Mouse (Mus musculus): ENCODE data around the gene Kcnq4.

Kcnq4 gene

DNA sequence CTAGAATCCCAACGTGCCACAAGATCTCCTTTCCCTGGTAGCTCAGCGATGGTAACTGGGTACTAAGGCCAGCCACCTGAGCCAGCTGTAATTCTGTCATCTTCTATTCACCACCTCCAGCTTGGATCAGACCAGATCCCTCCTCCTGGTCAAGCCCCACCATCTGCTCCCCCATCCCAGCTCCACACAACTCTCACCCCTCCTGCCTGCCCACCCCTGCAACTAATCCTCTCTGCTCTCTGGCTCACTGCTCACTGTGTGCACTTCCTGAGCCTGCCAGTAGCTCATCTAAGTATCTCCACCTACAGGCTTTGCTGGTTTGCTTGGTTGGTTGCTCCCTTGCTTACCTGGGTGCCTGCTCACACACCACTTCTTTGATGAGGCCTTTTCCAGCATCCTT, 26.8 kb downstream of the Kcnq4 start:
- DNase-seq: no peak

DNA sequence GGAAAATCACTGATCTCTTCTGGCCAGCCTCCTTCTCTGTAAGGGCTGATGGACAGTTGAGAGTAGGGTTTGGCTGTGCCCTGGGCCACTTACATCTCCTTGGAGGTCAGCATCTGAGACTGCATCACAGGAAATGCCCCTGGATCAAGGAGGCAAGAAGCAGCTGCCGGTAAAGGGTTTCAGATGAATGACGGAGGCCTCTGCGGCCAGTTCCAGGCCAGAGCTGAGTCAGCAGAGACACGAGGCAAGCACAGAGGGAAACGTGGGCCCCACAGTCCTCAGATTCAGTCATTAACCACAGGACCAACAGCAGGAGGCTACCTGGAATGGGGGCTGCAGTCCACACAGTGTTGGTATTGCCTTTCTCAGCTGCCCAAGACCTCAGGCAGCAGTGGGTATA, 29.3 kb downstream of the Kcnq4 start:
- no peak for DNase-seq

DNA sequence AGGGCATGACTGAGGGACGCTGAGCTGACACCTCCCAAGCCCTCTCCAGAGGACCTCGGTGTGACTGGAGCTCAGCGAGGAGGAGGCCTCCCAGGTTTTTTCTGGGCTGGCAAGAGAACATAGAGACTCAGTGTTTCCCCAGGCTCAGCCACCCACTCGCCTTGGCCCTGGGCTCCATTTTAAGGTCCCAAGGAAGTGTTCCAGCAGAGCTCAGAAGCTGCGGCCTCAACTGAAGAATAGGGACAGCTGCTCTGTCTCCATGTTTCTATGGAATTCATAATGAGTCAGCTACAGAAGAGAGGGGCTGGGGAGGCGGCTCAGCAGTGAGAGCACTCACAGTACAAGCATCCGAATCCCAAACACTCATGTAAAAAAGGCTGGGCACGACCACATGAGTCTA, 30.8 kb downstream of the Kcnq4 start:
- DNase-seq: no peak

DNA sequence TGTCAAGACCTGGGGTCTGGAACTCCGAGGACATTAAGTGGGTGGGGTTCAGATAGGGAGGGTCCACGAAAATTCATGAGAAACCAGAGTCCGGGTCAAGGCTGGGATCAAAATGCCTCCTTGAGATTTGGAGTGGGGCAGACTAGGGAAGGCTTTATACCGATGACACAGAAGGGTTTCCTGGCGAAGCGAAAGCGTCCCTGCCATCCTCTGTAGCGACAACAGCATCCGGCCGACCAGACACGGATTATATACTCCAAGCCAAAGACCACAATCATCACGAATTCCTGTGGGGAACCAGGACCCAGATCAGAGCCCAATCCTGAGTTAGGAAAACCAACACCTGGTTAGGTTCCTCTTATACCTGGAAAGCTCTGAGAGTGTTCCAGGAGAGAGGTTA, 31.6 kb downstream of the Kcnq4 start:
- DNase-seq: no peak

DNA sequence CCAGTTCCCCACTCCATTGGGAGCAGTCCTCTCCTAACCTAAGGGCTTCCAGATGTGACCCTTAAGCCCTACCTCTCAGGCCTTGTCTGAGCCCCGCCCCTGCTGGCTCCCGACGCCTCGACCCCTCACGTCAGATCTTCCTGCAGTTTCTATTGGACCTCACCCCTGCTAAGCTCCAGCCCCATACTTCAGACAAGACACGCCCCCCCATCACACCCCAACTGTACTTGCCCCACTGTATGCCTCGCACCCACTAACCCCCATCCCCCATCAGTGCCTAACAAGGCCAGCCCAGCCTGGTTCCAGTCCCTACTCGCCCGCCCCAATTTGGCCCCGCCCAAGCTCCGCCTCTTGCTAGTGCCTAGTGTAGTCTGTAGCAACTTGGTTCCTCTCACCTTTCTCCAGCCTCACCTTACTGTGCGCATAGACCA, 32.3 kb downstream of the Kcnq4 start:
- no peak for DNase-seq

DNA sequence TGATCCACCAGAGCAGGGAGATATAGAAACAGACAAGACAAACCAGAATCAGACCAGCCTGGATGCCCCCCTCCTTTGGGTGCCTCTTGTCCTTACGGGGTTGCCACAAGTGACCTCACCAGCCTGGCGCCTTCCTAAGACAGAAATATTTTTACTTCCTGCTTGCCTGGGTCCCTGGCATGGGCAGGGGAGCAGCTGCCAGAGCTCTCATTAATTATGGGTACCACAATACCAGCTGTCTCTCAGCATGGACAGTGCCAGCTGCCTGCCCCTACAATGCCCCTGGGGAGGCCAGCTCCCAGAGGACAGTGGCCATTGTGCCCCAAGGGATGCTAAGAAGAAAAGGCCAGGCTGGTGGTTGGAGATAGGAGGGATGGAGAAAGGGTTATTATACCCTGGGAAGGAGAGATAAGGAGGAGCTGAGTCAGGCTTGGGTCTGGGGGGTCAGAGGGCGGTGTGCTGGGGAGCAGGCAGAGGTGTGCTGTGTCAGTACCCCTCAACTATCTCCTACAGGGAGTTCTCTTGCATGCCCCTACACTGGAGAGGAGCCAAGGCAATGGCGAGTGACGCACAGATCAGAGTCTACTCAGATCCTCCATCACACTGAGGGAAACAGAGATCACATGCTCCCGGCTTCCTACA, 34.4 kb downstream of the Kcnq4 start:
- no peak for DNase-seq

DNA sequence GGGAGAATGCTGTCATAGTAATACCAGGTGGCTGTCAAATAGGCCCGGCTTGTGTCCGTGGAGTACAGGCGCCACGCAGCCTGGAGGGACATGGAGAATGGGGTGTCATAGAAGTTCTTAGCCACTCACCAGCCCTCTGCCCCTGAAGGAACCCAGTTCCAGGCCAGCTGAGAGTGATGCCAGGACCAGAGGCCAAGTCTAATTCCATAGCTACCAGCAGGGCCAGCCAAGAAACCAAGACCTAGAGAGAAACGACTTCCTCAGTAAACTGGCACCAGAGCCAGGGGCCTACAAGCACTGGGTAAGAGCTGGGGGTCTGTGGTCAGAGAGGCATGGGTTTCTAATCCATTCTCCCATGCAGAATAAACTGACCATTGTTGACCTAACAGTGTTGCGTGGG, 35.4 kb downstream of the Kcnq4 start:
- no peak for DNase-seq

DNA sequence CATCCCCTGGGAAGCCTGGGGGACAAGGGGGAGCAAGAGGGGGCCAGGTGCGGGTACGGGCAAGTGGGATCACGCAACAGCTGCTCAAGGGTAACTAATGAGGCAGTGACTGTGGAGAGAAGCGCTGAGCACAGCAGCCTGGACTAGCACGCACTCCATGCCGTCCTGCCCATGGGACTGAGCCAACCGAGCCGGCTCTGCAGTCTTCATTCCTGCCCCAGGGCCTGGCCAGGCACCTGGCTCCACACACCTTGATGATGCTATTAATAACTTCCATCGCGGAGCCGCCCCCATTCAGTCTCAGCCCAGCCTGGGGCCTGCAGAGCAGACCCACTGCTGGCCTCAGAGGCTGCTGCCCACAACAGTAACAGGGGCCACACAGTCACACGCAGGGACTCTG, 36.2 kb downstream of the Kcnq4 start:
- no peak for DNase-seq

DNA sequence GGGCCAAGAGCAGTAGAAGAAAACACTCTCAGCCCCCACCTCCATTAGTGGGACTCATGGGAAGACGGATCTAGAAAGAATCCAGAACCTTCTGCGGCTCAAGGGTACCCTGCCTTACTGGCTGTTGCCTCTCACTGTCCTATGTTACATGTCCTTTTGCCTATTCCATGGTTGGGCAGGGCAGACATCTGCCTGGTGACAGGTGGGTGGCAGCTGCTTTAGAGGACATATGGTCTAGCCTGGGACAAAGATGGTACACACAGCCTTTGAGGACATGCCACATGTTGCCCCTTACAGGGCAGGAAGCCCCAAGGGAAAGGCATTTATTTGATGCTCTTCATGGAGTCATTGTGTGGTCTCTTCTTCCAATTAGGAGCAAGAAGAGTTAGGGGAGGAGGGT, 45.9 kb downstream of the Kcnq4 start:
- no peak for DNase-seq

DNA sequence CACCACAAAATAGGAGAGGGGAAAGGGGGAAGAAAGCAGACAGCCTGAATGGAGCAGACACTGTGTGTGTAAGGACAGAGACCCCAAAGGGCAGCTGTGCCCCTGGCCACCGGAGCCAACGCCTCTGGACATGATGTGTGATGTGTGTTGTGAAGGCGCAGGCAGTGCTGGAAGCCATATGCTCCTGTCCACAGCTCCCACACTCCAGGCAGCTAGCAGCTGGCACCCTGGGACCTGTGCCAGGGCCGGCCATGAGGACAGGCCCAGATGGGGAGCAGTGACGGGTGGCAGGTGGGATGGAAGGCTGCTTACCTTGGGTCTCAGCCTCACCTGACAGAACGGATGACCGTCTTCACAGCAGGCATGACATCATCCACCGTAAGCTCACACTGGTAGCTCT, 46.4 kb downstream of the Kcnq4 start:
- peak; percentile 48 for DNase-seq

DNA sequence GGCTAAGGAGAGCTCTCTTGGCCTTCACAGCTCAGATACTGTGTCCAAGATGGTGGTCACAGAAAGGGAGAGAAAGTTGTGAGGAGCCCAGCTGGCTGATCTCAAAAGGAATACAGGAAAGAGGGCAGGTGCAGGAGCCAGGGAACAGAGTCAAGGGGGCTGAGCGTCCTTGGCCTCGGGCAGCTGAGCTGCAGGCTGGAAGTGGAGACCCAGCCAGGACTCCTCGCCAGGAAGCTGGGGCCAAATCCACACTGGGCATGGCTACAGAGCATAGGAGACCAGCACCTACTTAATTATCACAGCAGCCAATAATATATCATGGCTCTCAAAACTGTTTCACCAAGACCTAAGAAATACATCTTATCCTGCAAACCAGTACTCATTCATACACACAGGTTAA, 47.2 kb downstream of the Kcnq4 start:
- DNase-seq: no peak

DNA sequence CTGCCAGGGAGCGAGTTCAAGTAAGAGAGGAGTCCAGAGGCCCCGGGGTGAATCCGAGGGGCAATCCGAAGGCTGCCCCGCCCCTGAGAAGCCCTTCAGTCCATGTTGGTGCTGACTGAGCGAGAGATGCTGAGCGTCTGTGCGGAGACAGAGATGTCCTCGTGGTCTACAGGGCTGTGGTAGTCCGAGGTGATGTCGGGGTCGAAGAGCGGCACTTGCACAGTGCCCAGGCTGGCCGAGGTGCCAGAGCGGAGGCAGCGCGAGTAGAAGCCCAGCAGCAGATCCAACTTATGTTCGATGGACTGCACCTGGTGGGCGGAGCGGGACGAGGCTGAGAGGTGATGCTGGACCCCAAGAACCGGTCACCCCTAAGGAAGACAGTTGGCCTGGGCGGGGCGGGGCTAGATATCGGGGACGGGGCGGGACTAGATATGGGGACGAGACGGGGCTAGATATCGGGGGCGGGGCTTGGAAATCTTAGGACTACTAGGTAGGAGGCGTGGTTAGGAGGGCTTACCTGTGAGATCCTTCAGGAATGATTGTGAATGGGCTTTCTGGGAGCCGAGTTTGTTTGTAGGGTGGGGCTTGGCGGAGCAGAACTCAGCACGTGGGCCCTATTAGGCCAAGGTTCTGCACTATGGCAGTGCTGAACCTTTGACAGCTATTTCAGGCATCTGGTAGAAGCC, 50.5 kb downstream of the Kcnq4 start:
- DNase-seq: no peak

DNA sequence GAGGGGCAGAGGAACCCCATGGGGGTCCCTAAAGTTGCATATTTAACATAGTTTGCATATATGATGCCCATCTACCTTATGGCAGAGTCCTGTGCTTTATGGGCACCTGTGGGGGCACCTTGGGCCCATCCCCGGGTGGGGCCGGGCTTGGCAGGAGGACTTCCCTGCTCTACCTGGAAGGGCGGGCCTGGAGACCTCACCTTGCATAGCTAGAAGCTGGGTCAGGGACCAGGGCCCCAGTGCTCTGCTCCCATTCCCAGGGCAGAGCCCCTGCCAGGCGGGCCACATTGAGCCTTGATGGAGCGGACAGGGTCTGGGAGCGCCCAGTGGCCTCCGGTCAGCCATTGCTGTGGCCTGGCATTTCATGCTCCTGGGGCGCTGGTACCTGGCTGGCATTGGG, 51.1 kb downstream of the Kcnq4 start:
- DNase-seq: no peak

DNA sequence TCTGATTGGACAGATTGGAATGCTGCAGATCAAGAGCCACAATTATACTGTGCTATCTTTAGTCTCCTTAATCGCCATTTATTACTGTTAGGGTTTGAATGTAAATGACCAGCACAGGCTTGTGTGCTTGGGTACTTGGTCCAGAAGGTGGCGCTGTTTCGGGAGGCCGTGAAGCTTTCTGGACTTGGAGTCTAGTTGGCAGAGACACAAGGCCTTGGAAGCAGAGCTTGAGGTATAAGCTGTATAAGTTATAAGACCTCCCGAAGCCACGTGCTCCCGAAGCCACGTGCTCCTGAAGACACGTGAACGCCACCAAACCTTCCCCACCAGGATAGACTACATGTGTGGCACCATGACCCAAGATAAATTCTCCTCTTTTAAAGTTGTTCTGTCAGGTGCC, 55.7 kb downstream of the Kcnq4 start:
- DNase-seq: peak; percentile 68

DNA sequence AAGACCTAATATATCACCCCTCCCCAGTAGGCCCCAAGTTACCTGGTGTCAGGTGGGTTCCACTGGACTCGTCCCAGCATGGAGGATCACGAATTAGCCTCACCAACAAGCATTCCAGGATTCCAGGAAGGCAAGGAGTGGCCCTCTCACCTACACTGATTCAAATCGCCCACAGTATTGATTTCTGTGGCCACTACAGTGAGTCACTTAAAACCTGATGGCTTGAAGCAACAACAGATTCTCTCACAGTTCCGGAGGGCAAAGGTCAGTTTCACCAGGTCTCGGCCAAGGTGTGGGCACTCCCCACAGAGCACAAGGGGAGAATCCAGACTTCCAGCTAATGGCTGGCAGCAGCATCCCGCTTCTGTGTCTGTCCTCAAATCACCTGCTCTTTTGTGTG, 59.1 kb downstream of the Kcnq4 start:
- no peak for DNase-seq

DNA sequence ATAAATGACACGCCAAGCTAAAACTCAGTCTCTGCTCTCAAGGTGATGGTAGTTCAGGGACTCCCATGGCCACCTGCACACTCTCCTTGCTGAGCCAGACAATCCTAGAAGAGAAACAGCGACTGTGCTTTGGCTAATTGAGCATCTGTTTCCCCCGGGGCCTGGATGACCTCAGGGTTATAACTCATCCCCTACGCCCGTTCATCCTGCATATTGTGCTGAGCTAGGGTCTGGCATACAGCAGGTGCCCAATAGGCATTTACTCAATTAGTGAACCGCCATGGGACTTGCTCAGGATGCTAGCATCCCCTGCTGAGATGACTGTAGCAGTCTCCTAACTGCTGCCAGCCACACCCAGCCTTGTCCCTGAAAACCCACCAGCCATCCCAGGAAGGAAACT, 61.1 kb downstream of the Kcnq4 start:
- no peak for DNase-seq

DNA sequence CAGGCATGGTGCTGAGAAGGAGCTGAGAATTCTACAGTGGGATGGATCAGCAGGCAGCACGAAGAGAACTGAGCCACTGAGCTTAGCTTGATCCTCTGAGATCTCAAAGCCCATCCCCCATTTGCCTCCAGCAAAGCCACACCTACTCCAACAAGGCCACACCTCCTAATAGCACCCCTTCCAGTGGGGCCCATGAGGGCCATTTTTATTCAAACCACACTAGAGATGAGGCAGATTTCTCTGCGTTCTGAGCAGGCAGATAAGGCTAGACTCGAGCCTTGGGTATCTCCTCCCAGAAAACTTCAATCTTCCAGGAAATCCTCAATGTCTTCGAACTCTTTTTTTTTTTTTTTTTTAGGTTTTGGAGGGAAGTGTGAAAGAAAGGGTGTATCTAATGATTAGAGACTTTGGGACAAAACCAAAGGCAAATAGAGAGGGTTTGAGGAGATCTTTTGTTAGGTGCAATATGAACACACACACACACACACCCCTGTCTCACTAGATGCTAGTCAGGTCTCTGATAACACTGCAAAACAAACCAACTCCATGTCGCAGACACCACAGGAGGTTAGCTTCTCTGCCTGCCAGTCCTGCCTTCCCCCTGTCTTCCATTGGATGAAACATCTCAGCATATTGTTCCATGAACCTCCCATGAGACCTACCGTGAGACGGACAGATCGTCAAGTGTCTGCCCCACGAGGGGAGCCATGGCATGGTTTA, 65.0 kb downstream of the Kcnq4 start:
- DNase-seq: no peak

DNA sequence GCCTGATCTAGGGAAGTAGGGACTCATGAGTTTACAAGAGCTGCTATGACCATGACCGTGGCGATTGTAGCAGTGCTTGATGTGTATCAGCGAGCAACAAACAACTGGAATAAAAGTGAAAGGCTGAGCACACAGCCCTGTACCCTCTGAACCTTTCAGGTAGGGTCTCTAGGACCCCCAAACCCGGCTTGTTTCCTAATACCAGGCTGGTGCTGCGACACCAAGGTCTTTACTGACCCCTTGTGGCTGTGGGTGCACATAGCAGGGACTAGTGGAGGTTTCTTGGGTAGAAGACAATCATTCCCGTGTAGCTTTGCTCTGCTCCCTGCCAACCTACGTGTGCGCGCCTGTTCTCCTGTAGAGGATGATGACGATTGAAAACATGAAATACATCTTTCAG, 66.2 kb downstream of the Kcnq4 start:
- DNase-seq: peak; percentile 85

DNA sequence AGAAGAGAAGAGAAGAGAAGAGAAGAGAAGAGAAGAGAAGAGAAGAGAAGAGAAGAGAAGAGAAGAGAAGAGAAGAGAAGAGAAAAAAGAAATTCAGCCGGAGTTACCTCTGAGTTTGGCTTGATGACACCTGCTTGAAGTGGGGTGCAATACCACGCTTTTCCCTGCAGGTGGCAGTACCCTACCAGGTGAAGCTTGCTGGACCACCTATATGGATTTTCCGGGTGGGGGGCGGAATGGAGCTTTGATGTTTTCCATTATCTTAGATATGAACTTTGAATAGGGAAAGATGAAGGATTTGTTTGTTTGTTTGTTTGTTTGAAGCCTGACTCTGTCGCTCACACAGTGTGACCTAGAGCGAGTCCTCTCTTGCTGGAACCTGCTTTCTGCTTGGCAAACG, 67.5 kb downstream of the Kcnq4 start:
- DNase-seq: peak; percentile 74

DNA sequence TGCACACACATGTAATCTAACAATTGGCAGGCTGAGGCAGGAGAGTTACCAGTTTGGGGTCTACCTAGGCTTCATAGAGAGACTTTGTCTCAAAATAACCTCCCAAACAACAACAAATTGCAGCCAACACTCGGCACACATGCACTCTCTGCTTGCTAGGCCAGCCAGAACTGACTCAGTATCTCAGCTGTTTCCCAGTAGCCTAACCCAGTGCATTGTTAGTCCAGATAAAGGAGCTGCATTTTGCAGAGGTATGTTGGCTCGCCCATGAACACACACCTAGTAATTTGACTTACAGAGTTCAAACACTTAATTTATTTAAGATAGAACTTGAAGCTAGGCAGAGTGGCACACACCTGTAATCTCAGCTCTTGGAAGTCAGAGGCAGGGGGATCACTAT, 72.8 kb downstream of the Kcnq4 start:
- DNase-seq: no peak

DNA sequence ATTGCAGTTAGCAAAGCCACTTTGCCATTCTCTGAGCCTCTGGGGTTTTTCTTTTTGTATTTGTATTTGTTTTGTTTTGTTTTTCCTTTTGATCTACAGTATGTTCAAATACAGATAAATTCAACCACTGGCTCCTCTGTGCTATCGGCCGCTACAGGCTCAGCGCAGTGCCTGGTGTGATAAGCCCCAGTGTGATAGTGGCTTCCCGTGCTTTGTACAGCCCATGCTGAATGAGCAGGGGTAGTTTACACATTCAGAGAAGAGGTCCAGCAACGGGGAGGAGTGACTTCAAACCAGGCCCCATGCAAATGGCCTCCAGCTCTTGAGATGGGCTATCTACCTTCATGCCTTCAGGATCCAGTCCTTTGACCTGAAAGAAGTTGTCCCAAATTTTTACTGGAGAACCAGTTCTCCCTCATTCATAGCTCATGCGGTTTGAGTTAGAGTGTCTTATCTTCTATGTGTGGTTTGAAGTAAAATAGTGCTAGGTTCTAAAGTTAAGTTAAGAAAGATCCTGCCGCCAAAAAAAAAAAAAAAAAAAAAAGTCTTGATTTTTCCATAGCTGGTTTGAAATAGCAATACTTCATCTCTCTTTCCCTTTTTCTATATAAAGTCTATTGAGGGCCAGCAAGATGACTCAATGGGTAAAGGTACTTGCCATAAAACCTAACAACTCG, 73.5 kb downstream of the Kcnq4 start:
- no peak for DNase-seq

DNA sequence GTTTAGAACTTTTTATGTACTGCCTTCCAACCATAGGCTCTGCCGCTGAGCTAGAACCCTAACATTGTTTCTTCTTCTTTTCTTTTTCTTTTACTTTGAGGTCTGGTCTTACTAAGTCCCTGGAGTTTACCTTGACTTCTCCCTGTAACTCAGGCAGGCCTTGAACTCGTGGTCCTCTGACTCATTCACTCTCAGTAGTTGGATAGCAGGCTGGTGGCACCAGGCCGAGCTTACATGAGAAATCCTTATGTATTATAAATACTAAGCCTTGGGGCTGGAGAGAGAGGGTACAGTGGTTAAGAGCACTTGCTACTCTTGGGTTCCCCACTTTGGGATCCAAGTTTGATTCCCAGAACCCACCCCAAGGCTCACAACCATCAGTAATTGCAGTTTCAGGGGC, 74.8 kb downstream of the Kcnq4 start:
- no peak for DNase-seq

DNA sequence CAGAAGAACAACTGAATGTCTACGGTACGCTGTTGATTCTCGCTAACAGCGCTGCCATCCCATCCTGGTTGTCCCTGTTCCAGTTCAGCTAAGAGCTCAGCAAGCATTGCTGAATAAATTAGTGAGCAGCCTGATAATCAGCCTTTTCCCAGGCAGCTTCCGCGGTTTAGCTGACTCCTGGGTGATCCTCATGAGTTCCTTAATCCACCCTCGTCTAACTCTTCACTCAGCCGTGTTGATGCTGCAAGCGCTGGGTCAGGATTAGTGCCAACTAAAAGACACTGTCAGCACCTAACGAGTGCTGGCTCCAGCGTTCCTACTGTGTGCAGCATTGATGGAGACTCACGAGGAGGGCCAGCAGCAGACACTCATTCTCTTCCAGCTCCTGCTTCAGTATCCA, 77.4 kb downstream of the Kcnq4 start:
- DNase-seq: no peak

DNA sequence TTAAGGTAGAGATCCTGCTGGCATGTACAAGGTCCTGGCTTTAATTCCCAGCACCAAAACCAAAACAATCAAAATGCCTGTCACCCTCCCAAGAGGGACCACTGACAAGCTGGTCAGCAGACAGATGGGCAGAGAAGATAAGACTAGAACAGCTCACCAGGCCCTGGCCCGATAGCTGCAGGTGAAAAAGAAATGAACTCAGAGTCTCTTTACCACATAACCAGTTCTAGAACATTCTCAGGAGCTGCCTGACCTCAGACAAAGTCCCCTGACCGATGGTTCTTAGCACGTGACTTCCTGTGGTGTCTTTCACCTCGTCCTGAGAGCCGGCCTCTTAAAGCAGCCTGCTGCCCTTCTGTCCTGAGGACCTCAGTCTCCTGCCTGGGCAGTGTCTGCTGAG, 78.8 kb downstream of the Kcnq4 start:
- DNase-seq: no peak

Data from cerebellum, adult 9-10 months (tissue).